Mouse (Mus musculus) ES-E14 (cell line): ENCODE measurements around the gene Mrpl58.

Experiments used
- CHD2 ChIP-seq: IDR thresholded peaks from 2 replicates; pipeline ENCODE4 v1.6.1; 2014; ENCODE audit warnings: mild to moderate bottlenecking, low read depth, low read length, inconsistent platforms
- MAFK ChIP-seq: IDR thresholded peaks from 2 replicates; pipeline ENCODE4 v1.6.1; 2014; ENCODE audit warnings: mild to moderate bottlenecking, low read depth, low read length, inconsistent platforms; ENCODE audit not compliant: insufficient read depth
- ZC3H11A ChIP-seq: IDR thresholded peaks from 2 replicates; pipeline ENCODE4 v1.6.1; 2012; ENCODE audit warnings: low read depth, mild to moderate bottlenecking, inconsistent platforms, low read length, borderline replicate concordance
- ZNF384 ChIP-seq: IDR thresholded peaks from 2 replicates; pipeline ENCODE4 v1.6.1; 2012; ENCODE audit warnings: low read depth, low read length, inconsistent platforms

- TF ChIP-seq CHD2 (no peak), MAFK (no peak), ZNF384 (no peak), ZC3H11A (no peak)
Observed at GRCm38 (mm10) chr11:115450176-115450575, 46.6 kb downstream of the Mrpl58 start.
